ENCODE assay signal across 23 mouse cellular contexts in the genomic region with DNA sequence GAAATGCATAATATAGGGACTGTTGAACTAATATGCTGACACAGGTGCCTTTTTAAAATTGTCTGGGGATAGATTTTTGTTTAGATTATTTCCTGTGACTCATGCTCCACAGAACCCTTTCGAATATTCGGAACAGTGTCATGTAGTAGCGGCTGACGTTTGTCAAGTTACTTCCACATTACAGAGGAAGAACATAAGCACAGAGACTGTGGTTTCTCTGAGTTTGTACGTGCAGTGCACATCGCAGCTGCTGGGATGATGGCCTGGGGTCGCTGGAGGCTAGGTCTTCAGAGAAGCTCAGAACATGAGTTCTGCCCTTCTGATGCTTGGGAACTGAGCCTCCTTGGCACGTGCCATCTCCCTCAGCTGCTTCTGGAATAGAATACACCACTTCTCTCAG. TPM values are rescaled to one million over a fixed set of nuclear protein-coding genes. Genes with fewer than 3 reads are reported as not detected.
DNase-seq lines count a peak whose midpoint lies in the region; ATAC-seq lines count a peak whose summit lies in the region.
"Had no signal": no experiment of that assay in that cellular context is flagged by ENCODE, and none has a peak within 500 bp of the region (broad histone marks: within the 10 kb centered on the region; RNA-seq: fewer than 3 reads in every experiment).

No protein-coding gene starts in this region.

- WGBS in intestine, embryonic 15.5 days: 71% methylated on average over 8 of the region's 8 CpGs

- no peaks in the 10 kb centered on the region for H3K36me3 ChIP-seq in intestine, embryonic 15.5 days
- H3K36me3 ChIP-seq: midbrain, embryonic 15.5 days had no signal

- no peak overlapping the region for H3K4me2 ChIP-seq in intestine, embryonic 15.5 days (replicated peaks)
- H3K4me2 ChIP-seq: hindbrain, embryonic 13.5 days; liver, embryonic 11.5 days; midbrain, embryonic 15.5 days; neural tube, embryonic 13.5 days had no signal

- no peak overlapping the region for H3K27ac ChIP-seq in intestine, embryonic 15.5 days
- H3K27ac ChIP-seq: hindbrain, embryonic 13.5 days; limb, embryonic 10.5 days; midbrain, embryonic 15.5 days; neural tube, embryonic 13.5 days; stomach, postnatal 0 days had no signal

- no peak overlapping the region for H3K9ac ChIP-seq in intestine, embryonic 15.5 days
- H3K9ac ChIP-seq: forebrain, postnatal 0 days; hindbrain, embryonic 13.5 days; midbrain, embryonic 15.5 days; neural tube, embryonic 13.5 days had no signal

- no peaks in the 10 kb centered on the region for H3K27me3 ChIP-seq in intestine, embryonic 15.5 days (replicated peaks)
- H3K27me3 ChIP-seq: hindbrain, embryonic 13.5 days; midbrain, embryonic 15.5 days; neural tube, embryonic 13.5 days had no signal

- DNase-seq in thymus, postnatal 0 days (ENCODE audit: low spot score): peak; percentile 75
- DNase-seq in thymus, postnatal 10 days (ENCODE audit: low spot score in 2 of 2): no peak
- DNase-seq in spleen, postnatal 10 days (ENCODE audit: low spot score in 2 of 2): no peak
- DNase-seq: adrenal gland, postnatal 25 days; cerebellum, adult 11 months; cerebellum, adult 9-11 months; forebrain, postnatal 0 days; gastrocnemius, postnatal 25 days; kidney, adult 8-10 months; kidney, postnatal 10 days; lung, adult 2 months; lung, postnatal 14 days; right cerebral cortex, postnatal 4 days had no signal

- H3K9me3 ChIP-seq in intestine, embryonic 15.5 days: no peaks in the 10 kb centered on the region
- H3K9me3 ChIP-seq: limb, embryonic 10.5 days; midbrain, embryonic 15.5 days had no signal

- ATAC-seq in CD4-positive, CD25-positive, alpha-beta regulatory T cell, adult 4 months: peak; percentile 63
- peak; percentile 44 for ATAC-seq in inflammation-experienced regulatory T-cells, adult 6 months
- no peak for ATAC-seq in megakaryocyte-erythroid progenitor cell, adult 5-6 weeks (replicated peaks; ENCODE audit: low FRiP score, low TSS enrichment, poor library complexity, severe bottlenecking)
- no peak for ATAC-seq in intestine, embryonic 15.5 days
- ATAC-seq: forebrain, postnatal 0 days; midbrain, embryonic 15.5 days had no signal

- H3K4me3 ChIP-seq in intestine, embryonic 15.5 days (replicated peaks): no peak overlapping the region
- H3K4me3 ChIP-seq: hindbrain, embryonic 13.5 days; limb, embryonic 10.5 days; midbrain, embryonic 15.5 days; neural tube, embryonic 13.5 days had no signal

- H3K4me1 ChIP-seq in intestine, embryonic 15.5 days (replicated peaks): no peaks in the 10 kb centered on the region
- H3K4me1 ChIP-seq: hindbrain, embryonic 13.5 days; midbrain, embryonic 15.5 days had no signal

RNA-seq across cellular contexts. Expression of a gene that starts 31.5 kb away (rescaled TPM):
- 2.6 and 2.9 TPM in 2 replicates for polyA plus RNA-seq in thymus, postnatal 0 days (2015; fragmentation: Nextera tagmentation; extraction: Ambion mirVana)
- polyA plus RNA-seq in CD4-positive, CD25-positive, alpha-beta regulatory T cell, adult 4 months (2017; shearing (Covaris generic)): under 1 TPM; 0.52 TPM
- polyA plus RNA-seq in inflammation-experienced regulatory T-cells, adult 6 months (2017; shearing (Covaris generic)): 1 to 10 TPM in 1 of 3 experiments, under 1 TPM in 2; 0.38 to 3.5 (median 0.62) TPM
- not detected in 2 replicates for total RNA-seq in megakaryocyte-erythroid progenitor cell, adult 5-6 weeks (2014; fragmentation: Nextera tagmentation)
- not detected in 2 replicates for total RNA-seq in megakaryocyte-erythroid progenitor cell, adult 5-6 weeks (2017)
- polyA plus RNA-seq in intestine, embryonic 15.5 days (2015; fragmentation: Nextera tagmentation; extraction: Ambion mirVana): 22.8 and 23.4 TPM in 2 replicates

RNA-seq across cellular contexts. Expression of a gene that starts 35.0 kb away (rescaled TPM):
- polyA plus RNA-seq in thymus, postnatal 0 days (2015; fragmentation: Nextera tagmentation; extraction: Ambion mirVana): 13.6 and 15.6 TPM in 2 replicates
- 1 to 10 TPM; 4.0 to 4.7 TPM for polyA plus RNA-seq in CD4-positive, CD25-positive, alpha-beta regulatory T cell, adult 4 months (2017; shearing (Covaris generic))
- 1 to 10 TPM; 5.0 to 7.1 (median 6.8) TPM for polyA plus RNA-seq in inflammation-experienced regulatory T-cells, adult 6 months (2017; shearing (Covaris generic))
- 9.8 TPM in 1 of 2 replicates, not detected in the other for total RNA-seq in megakaryocyte-erythroid progenitor cell, adult 5-6 weeks (2014; fragmentation: Nextera tagmentation)
- total RNA-seq in megakaryocyte-erythroid progenitor cell, adult 5-6 weeks (2017): not detected in 2 replicates
- 69.2 and 73.7 TPM in 2 replicates for polyA plus RNA-seq in intestine, embryonic 15.5 days (2015; fragmentation: Nextera tagmentation; extraction: Ambion mirVana)

Comparison
In these comparisons a context has a peak if more than half of its experiments do, and no peak if none do; other contexts are left out.
1. ATAC-seq: peak in CD4-positive, CD25-positive, alpha-beta regulatory T cell, adult 4 months (single experiment) and inflammation-experienced regulatory T-cells, adult 6 months (single experiment); none in megakaryocyte-erythroid progenitor cell, adult 5-6 weeks (single experiment) and intestine, embryonic 15.5 days (single experiment).